Mouse (Mus musculus): ENCODE results near the gene Spata13.

Gene Spata13

GRCm38 (mm10) chr14:60746141-60746540 is 112.3 kb downstream of the Spata13 start:
- DNase-seq (ENCODE audit: extremely low read depth, low read depth) = no peak

DNA sequence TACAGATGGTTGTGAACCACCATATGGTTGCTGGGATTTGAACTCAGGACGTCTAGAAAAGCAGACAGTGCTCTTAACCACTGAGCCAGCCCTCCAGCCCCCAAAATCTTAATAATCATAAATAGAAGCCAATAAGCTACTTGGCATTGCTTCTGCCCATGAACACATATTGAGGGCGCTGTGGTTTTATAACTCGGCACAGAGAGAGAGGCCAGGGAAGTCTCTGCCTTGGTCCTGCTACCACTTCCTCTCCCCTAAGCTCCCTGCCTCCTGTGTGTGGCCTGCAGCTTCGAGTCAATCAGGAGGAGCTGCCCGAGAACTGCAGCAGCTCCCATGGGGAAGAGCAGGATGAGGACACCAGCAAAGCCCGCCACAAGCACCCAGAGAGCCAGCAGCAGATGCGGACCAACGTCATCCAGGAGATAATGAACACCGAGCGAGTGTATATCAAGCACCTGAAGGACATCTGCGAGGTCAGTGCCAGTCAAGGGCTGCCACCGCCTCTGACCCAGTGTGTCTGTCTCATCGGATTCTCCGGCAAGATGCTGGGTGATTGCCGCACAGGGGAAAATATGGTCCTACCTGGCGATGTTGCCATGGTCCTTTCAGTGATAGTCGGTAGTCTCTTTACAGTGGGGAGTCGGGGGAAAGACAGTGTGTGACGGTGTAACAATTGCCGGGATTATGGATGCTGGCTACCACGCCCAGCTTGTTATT is 113.5 kb downstream of the Spata13 start:
- no peak for DNase-seq (ENCODE audit: extremely low read depth, low read depth)

DNA sequence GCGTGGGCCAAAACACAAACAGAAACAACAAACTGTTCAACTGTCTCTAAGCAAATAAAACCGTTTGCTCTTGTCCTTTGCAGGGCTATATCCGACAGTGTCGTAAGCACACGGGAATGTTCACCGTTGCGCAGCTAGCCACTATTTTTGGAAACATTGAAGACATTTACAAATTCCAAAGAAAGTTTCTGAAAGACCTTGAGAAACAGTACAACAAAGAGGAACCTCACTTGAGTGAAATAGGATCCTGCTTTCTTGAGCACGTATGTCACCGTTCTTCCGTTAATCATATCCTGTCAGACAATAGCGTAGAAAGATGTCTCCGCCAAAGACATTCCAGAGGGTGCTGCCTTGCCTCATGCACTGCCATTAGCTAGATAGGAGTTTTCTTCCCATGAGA is 116.1 kb downstream of the Spata13 start:
- DNase-seq (ENCODE audit: extremely low read depth, low read depth) = no peak

GRCm38 (mm10) chr14:60751581-60751980 is 117.8 kb downstream of the Spata13 start:
- DNase-seq (ENCODE audit: extremely low read depth, low read depth) = no peak

GRCm38 (mm10) chr14:60752892-60753800 is 119.3 kb downstream of the Spata13 start:
- DNase-seq (ENCODE audit: extremely low read depth, low read depth) = no peak

DNA sequence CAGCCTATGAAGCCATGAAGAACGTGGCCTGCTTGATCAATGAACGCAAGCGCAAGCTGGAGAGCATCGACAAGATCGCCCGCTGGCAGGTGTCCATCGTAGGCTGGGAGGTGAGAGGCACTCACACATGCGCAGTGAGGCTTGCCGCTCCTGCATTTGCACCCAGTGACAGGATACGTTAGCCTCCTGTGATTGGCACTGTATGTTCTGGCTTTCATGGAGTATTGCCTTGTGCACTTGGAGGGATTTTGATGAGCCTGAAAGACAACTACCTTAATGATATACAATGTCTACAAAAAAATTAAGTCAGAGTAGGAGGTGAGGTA is 120.0 kb downstream of the Spata13 start:
- DNase-seq (ENCODE audit: extremely low read depth, low read depth) = no peak

DNA sequence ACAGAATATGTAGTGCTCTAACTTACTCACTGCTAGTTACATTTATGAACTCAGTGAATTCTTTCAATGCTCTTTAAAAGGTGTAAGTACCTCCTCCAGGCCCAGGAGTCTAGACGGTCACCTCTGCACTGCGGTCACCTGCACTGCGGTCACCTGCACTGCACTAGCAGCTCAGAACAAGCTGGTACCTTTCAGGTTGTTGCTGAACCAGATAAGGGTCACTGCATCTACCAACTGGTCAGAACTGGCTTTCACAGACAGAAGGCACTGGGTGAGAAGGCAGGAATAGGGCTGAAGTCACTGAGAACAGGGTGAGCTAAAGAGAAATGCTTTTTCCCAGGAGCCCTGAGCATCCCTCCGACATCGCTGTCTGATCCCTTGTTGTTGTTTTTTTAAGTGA is 120.9 kb downstream of the Spata13 start:
- no peak for DNase-seq (ENCODE audit: extremely low read depth, low read depth)

- DNase-seq (ENCODE audit: extremely low read depth, low read depth) = no peak
These were observed 122.5 kb downstream of the Spata13 start for GRCm38 (mm10) chr14:60756271-60756670.

DNA sequence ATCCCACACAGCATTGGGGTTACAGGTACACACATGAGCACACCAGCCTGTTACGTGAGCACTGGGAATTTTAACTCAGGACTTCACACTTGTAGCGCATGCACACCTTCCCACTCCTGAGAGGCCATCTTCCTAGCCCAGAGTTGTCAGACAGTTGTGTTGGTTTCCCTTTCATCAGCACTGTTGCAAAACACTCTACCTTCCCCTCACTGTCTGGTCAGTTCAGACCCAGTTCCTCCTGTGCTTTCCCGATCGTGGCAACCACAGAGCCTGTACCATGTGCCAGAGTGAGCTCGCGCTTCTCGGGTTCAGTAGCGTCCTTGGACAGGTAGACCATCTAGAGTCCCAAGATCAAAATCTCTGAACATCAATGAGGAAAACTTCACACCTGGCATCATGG is 123.5 kb downstream of the Spata13 start:
- DNase-seq (ENCODE audit: extremely low read depth, low read depth) = no peak

GRCm38 (mm10) chr14:60757722-60758121 is 123.9 kb downstream of the Spata13 start:
- no peak for DNase-seq (ENCODE audit: extremely low read depth, low read depth)

DNA sequence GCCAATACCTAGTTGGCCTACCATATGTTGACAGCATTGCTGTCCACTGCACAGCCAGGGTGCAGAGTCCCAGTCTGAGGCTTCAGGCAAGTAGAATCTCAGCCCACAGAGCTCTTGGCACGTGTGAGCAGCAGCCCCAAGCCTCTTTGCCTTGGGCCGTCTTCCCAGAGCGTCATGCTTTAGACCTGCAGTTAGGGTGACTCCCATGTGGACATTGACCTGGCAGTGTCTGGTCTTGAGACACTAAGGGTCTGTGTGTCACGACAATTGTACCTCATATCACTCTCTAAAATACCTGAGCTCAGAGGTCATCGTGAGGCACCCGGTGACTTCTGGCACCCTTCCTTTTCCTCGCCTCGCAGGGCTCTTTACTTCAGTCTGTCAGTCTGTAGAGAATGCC is 125.3 kb downstream of the Spata13 start:
- no peak for DNase-seq (ENCODE audit: extremely low read depth, low read depth)

DNA sequence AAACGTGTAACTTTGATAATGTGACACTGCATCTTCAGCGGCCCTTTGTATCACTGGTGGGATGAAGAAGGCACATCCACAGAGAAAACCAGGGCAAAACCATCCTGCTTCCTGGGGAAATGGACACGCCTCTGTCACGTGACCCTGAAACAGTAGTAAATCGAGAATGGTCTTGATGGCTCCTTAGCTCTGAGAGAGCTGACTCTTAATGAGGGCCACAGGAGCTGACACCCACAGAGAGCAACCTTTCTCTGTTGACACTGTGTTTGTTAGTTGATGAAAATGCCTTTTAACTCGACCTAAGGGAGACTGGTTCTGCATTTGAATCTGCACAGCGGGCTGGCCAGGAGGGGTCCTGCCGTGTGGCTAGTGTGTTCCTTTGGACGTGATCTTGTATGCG is 128.0 kb downstream of the Spata13 start:
- no peak for DNase-seq (ENCODE audit: extremely low read depth, low read depth)

- DNase-seq (ENCODE audit: extremely low read depth, low read depth) = no peak
These were observed 129.0 kb downstream of the Spata13 start for GRCm38 (mm10) chr14:60762754-60763153.

DNA sequence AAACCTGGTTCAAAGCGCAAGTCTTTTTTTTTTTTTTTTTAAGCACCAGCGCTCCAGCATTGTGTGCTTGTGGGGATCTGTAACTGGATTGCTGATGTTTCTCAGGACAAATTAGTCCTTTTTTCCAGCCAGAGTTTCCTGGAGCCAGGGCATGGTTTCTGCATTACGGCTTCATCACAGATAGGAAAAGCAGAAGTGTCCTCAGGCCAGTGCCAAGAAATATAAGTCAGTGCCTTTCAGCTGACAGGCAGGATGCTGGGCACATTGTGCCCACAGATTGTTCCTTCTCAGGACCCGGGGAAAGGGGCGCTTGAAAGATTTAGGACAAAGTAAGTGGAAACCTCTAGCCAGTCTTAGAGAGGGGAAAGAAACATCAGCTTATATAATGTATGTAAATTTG is 129.9 kb downstream of the Spata13 start:
- no peak for DNase-seq (ENCODE audit: extremely low read depth, low read depth)

- DNase-seq (ENCODE audit: extremely low read depth, low read depth) = no peak
These were observed 130.7 kb downstream of the Spata13 start for GRCm38 (mm10) chr14:60764526-60764925.

GRCm38 (mm10) chr14:60765025-60765424 is 131.2 kb downstream of the Spata13 start:
- no peak for DNase-seq (ENCODE audit: extremely low read depth, low read depth)

GRCm38 (mm10) chr14:60767884-60768283 is 134.1 kb downstream of the Spata13 start, which contains the start of gene C1qtnf9:
C1qtnf9 (plus strand) TSS chr14:60768134.
- no peak for DNase-seq (ENCODE audit: extremely low read depth, low read depth)

DNA sequence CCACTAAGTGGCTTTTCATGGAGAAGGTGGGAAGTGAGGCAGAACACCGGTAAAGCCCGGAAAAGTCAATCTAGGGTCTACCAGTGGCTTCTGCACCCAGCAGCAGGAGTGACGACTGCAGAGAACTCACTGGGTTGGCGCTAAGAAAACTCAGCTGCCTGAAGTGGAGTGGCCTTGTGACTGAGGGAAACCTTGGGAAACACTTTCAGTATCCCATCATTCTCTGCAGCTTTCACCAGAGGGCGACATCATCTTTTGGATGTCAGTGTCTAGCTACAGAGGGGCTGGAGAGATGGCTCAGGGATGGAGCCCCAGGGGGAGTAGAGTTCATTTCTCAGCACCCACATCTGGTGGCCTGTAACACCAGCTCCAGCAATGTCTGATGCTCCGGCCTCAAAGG is 135.5 kb downstream of the Spata13 start:
- no peak for DNase-seq (ENCODE audit: extremely low read depth, low read depth)

DNA sequence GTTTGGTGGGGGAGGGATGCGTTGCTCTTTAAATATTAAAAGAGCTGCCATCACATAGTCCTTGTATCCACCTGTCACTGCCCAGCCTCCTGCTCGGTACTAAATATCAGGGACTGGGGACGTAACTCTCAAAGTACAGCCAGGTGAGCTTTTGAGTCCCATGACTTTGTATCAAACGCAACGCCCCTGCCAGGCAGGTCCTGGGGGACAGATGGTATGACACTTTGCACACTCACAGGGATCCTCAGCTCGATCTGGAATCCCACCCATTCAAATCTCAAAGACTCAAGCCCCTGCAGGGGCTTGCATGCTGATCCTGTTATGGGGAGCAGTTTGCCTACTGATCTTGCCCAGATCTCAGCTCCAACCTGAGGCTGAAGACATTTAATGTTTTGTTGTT is 136.8 kb downstream of the Spata13 start:
- DNase-seq (ENCODE audit: extremely low read depth, low read depth) = no peak

DNA sequence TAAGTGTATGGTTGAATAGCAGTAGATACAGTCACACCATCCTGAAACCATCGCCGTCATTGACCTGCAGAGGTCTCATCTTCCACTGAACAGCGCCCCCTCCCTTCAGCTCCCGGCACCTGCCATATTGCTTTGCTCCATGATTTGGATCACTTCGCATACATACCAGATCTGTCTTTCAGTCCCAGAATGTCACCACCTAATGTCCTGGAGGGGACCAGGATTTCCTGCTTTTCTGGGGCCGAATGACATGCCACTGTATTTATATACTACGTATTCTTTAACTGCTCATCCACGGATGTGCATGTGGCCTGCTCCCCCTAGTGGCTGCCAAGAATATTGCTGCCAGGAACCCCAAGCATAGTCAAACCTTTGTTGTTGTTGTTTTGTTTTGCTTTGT is 137.3 kb downstream of the Spata13 start:
- peak; percentile 31 for DNase-seq (ENCODE audit: extremely low read depth, low read depth)

DNA sequence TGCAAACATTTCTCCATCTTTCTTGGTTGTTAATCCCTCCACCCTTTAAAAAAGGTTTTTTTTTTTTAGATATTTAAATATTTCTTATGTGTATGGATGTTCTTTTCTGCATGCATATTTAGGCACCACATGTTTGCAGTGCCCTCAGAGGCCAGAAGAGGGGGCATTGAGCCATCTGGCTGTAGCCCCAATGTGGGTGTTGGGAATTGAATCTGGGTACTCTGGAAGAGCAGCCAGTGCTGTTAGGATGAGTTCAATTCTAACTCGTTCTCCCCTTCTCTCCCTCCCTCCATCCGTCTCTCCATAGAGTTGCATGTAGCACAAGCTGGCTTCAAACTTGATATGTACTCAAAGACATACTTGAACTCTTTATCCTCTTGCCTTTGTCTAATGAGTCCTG is 139.7 kb downstream of the Spata13 start:
- no peak for DNase-seq (ENCODE audit: extremely low read depth, low read depth)

GRCm38 (mm10) chr14:60776521-60776920 is 142.7 kb downstream of the Spata13 start:
- DNase-seq (ENCODE audit: extremely low read depth, low read depth) = no peak

GRCm38 (mm10) chr14:60777485-60777919 is 143.7 kb downstream of the Spata13 start:
- peak; percentile 89 for DNase-seq (ENCODE audit: extremely low read depth, low read depth)
